Mouse (Mus musculus): ENCODE measurements around the gene Ttyh3. TPM values are rescaled to one million over a fixed set of nuclear protein-coding genes. Genes with fewer than 3 reads are reported as not detected.

The Ttyh3 gene
- polyA plus RNA-seq, 1 experiment from 2014 or later, result 42.8 TPM

GRCm38 (mm10) chr5:140572611-140573010 is 76.2 kb downstream of the Ttyh3 start:
- WGBS, result 72% methylated on average over 6 of the region's 6 CpGs
- H3K9ac ChIP-seq (replicated peaks; ENCODE audit: low read length), result no peak overlapping the region
- H3K4me1 ChIP-seq (ENCODE audit: control insufficient read depth, insufficient read depth, low read length), result no peaks in the 10 kb centered on the region; the same call in 1 of the 2 replicates
- no peak overlapping the region for H3K4me3 ChIP-seq (ENCODE audit: low read depth, low read length)
- H3K27me3 ChIP-seq (ENCODE audit: control insufficient read depth, insufficient read depth, low read length), result no peaks in the 10 kb centered on the region
- H3K4me2 ChIP-seq (ENCODE audit: low read depth, low read length), result no peak overlapping the region
- H3K36me3 ChIP-seq (replicated peaks; ENCODE audit: control insufficient read depth, insufficient read depth, low read depth, low read length), result no peaks in the 10 kb centered on the region
- H3K27ac ChIP-seq (replicated peaks; ENCODE audit: low read depth, low read length), result no peak overlapping the region
- H3K9me3 ChIP-seq (replicated peaks; ENCODE audit: control insufficient read depth, low read length), result no peaks in the 10 kb centered on the region
- DNase-seq (ENCODE audit: low spot score) (no peak), ATAC-seq (replicated peaks; ENCODE audit: insufficient number of reproducible peaks, low FRiP score, low TSS enrichment, low read depth) (no peak)

- WGBS, result 58% methylated on average over 9 of the region's 10 CpGs
- Histone ChIP-seq H3K9ac (replicated peaks; ENCODE audit: low read length) (no peak overlapping the region), H3K4me3 (ENCODE audit: low read depth, low read length) (no peak overlapping the region), H3K27me3 (ENCODE audit: control insufficient read depth, insufficient read depth, low read length) (no peaks in the 10 kb centered on the region), H3K36me3 (replicated peaks; ENCODE audit: control insufficient read depth, insufficient read depth, low read depth, low read length) (no peaks in the 10 kb centered on the region), H3K9me3 (replicated peaks; ENCODE audit: control insufficient read depth, low read length) (no peaks in the 10 kb centered on the region), H3K4me2 (ENCODE audit: low read depth, low read length) (no peak overlapping the region), H3K4me1 (ENCODE audit: control insufficient read depth, insufficient read depth, low read length) (no peaks in the 10 kb centered on the region; the same call in 1 of the 2 replicates), H3K27ac (replicated peaks; ENCODE audit: low read depth, low read length) (no peak overlapping the region)
- DNase-seq (ENCODE audit: low spot score) (no peak), ATAC-seq (replicated peaks; ENCODE audit: insufficient number of reproducible peaks, low FRiP score, low TSS enrichment, low read depth) (no peak)
These were observed 77.2 kb downstream of the Ttyh3 start for GRCm38 (mm10) chr5:140571673-140572072.

- DNase-seq (ENCODE audit: low spot score) (no peak), ATAC-seq (replicated peaks; ENCODE audit: insufficient number of reproducible peaks, low FRiP score, low TSS enrichment, low read depth) (no peak)
- no peaks in the 10 kb centered on the region; the same call in 1 of the 2 replicates for H3K4me1 ChIP-seq (ENCODE audit: control insufficient read depth, insufficient read depth, low read length)
These were observed 77.6 kb downstream of the Ttyh3 start for GRCm38 (mm10) chr5:140571201-140571600.

More at GRCm38 (mm10) chr5:140571201-140571600, 77.6 kb downstream of the Ttyh3 start:
- Histone ChIP-seq H3K9ac (replicated peaks; ENCODE audit: low read length) (no peak overlapping the region), H3K9me3 (replicated peaks; ENCODE audit: control insufficient read depth, low read length) (no peaks in the 10 kb centered on the region), H3K4me3 (ENCODE audit: low read depth, low read length) (no peak overlapping the region), H3K27ac (replicated peaks; ENCODE audit: low read depth, low read length) (no peak overlapping the region), H3K27me3 (ENCODE audit: control insufficient read depth, insufficient read depth, low read length) (no peaks in the 10 kb centered on the region), H3K36me3 (replicated peaks; ENCODE audit: control insufficient read depth, insufficient read depth, low read depth, low read length) (no peaks in the 10 kb centered on the region), H3K4me2 (ENCODE audit: low read depth, low read length) (no peak overlapping the region)
- WGBS, result 71% methylated on average over 4 of the region's 4 CpGs

Other genes starting within 250 kb of the Ttyh3 start
- gene Eif3b, start 229.7 kb downstream of the Ttyh3 start, polyA plus RNA-seq (2014; fragmentation: Nextera tagmentation; extraction: Ambion mirVana), result 210 and 215 TPM in 2 replicates
- 0.07 TPM in 1 of 2 replicates, not detected in the other for gene Gm4869, start 203.4 kb downstream of the Ttyh3 start, polyA plus RNA-seq (2014; fragmentation: Nextera tagmentation; extraction: Ambion mirVana)
- gene Chst12, start 143.5 kb downstream of the Ttyh3 start, polyA plus RNA-seq (2014; fragmentation: Nextera tagmentation; extraction: Ambion mirVana), result 8.8 and 9.5 TPM in 2 replicates
- gene Grifin, start 84.0 kb downstream of the Ttyh3 start, polyA plus RNA-seq (2014; fragmentation: Nextera tagmentation; extraction: Ambion mirVana), result 0.36 and 0.63 TPM in 2 replicates
- gene Lfng, start 41.7 kb downstream of the Ttyh3 start, polyA plus RNA-seq (2014; fragmentation: Nextera tagmentation; extraction: Ambion mirVana), result 13.3 and 13.7 TPM in 2 replicates
- 13.5 and 16.5 TPM in 2 replicates for gene Iqce, start 53.3 kb upstream of the Ttyh3 start, polyA plus RNA-seq (2014; fragmentation: Nextera tagmentation; extraction: Ambion mirVana)
- 8.8 and 10.3 TPM in 2 replicates for gene Brat1, start 56.0 kb upstream of the Ttyh3 start, polyA plus RNA-seq (2014; fragmentation: Nextera tagmentation; extraction: Ambion mirVana)
- 0.61 and 0.76 TPM in 2 replicates for gene Amz1, start 75.1 kb upstream of the Ttyh3 start, polyA plus RNA-seq (2014; fragmentation: Nextera tagmentation; extraction: Ambion mirVana)
- gene Gna12, start 181.4 kb upstream of the Ttyh3 start, polyA plus RNA-seq (2014; fragmentation: Nextera tagmentation; extraction: Ambion mirVana), result 26.7 and 46.8 TPM in 2 replicates

Data from embryonic facial prominence, embryonic 11.5 days (tissue).